In genomic region chr10:73103383-73103994, GRCm38 (mm10) we compare ENCODE assay signal across 12 mouse cellular contexts. TPM values are rescaled to one million over a fixed set of nuclear protein-coding genes. Genes with fewer than 3 reads are reported as not detected.
DNase-seq lines count a peak whose midpoint lies in the region; ATAC-seq and TF ChIP-seq lines count a peak whose summit lies in the region.
"Had no signal": no experiment of that assay in that cellular context is flagged by ENCODE, and none has a peak within 500 bp of the region (broad histone marks: within the 10 kb centered on the region; RNA-seq: fewer than 3 reads in every experiment).

No protein-coding gene starts in this region.

- intact Hi-C loops in left cerebral cortex, postnatal 14 days (cut with DNase I), result loop anchor here (5.0 kb wide), 2 partner anchors 1099 to 1359 kb away; no protein-coding TSS in a partner anchor

- no peak overlapping the region for H3K4me2 ChIP-seq in hindbrain, postnatal 0 days (ENCODE audit: low read depth, low read length)
- H3K4me2 ChIP-seq in hindbrain, embryonic 14.5 days (replicated peaks), result no peak overlapping the region
- H3K4me2 ChIP-seq: embryonic facial prominence, embryonic 13.5 days; limb, embryonic 15.5 days had no signal

- H3K4me3 ChIP-seq in hindbrain, postnatal 0 days (ENCODE audit: low read length), result no peak overlapping the region
- no peak overlapping the region for H3K4me3 ChIP-seq in hindbrain, embryonic 14.5 days (replicated peaks; ENCODE audit: low read length)
- H3K4me3 ChIP-seq in ES-Bruce4 (ENCODE audit: low read depth, low read length), result no peak overlapping the region
- H3K4me3 ChIP-seq: embryonic facial prominence, embryonic 13.5 days; limb, embryonic 15.5 days had no signal

- H3K27ac ChIP-seq in hindbrain, postnatal 0 days, result no peak overlapping the region
- H3K27ac ChIP-seq in hindbrain, embryonic 14.5 days, result no peak overlapping the region
- no peak overlapping the region for H3K27ac ChIP-seq in ES-Bruce4 (ENCODE audit: insufficient read depth, low read length)
- H3K27ac ChIP-seq: embryonic facial prominence, embryonic 13.5 days; limb, embryonic 15.5 days had no signal

- no peak for TF ChIP-seq POLR2A in ES-Bruce4 (IDR thresholded peaks at IDR 0.05; ENCODE audit: insufficient read depth, low read length)

- no peaks in the 10 kb centered on the region for H3K4me1 ChIP-seq in hindbrain, postnatal 0 days (ENCODE audit: insufficient read depth, low read length)
- 0 out of 2 replicates have a peak, but pooled peaks cover 2% of the 10 kb centered on the region for H3K4me1 ChIP-seq in hindbrain, embryonic 14.5 days (replicated peaks; ENCODE audit: control insufficient read depth, insufficient read depth, low read length)
- no peaks in the 10 kb centered on the region for H3K4me1 ChIP-seq in ES-Bruce4 (ENCODE audit: control insufficient read depth, insufficient read depth, low read length)

- no peak for TF ChIP-seq EP300 in ES-Bruce4 (IDR thresholded peaks at IDR 0.05; ENCODE audit: insufficient read depth, low read depth, low read length)

- H3K9me3 ChIP-seq in hindbrain, postnatal 0 days (ENCODE audit: low read length), result no peaks in the 10 kb centered on the region
- H3K9me3 ChIP-seq in hindbrain, embryonic 14.5 days (ENCODE audit: control insufficient read depth, low read length), result no peaks in the 10 kb centered on the region
- H3K9me3 ChIP-seq in ES-Bruce4 (replicated peaks; ENCODE audit: control insufficient read depth, insufficient read depth, low read length, poor library complexity, severe bottlenecking), result no peaks in the 10 kb centered on the region
- H3K9me3 ChIP-seq: embryonic facial prominence, embryonic 13.5 days; limb, embryonic 15.5 days had no signal

- no peaks in the 10 kb centered on the region for H3K36me3 ChIP-seq in hindbrain, postnatal 0 days (ENCODE audit: insufficient read depth, low read length)
- no peaks in the 10 kb centered on the region for H3K36me3 ChIP-seq in hindbrain, embryonic 14.5 days (replicated peaks; ENCODE audit: control insufficient read depth, insufficient read depth)
- H3K36me3 ChIP-seq in ES-Bruce4 (ENCODE audit: control insufficient read depth, insufficient read depth, low read length, poor library complexity, severe bottlenecking), result no peaks in the 10 kb centered on the region
- H3K36me3 ChIP-seq: embryonic facial prominence, embryonic 13.5 days; limb, embryonic 15.5 days had no signal

- peak; percentile 60 for TF ChIP-seq CTCF in hindbrain, postnatal 0 days (IDR thresholded peaks at IDR 0.05; ENCODE audit: low read depth)
- peak; percentile 38 for TF ChIP-seq CTCF in ES-Bruce4 (IDR thresholded peaks at IDR 0.05; ENCODE audit: low read depth, low read length)

- WGBS in hindbrain, postnatal 0 days, result 79% methylated on average over 13 of the region's 13 CpGs
- 78% methylated on average over 13 of the region's 13 CpGs for WGBS in hindbrain, embryonic 14.5 days

- no peaks in the 10 kb centered on the region for H3K27me3 ChIP-seq in hindbrain, postnatal 0 days (ENCODE audit: insufficient read depth, low read length)
- peaks cover 17% of the 10 kb centered on the region; the same call in 1 of the 2 replicates for H3K27me3 ChIP-seq in hindbrain, embryonic 14.5 days (ENCODE audit: control insufficient read depth, insufficient read depth, low read length)
- peaks cover 16% of the 10 kb centered on the region for H3K27me3 ChIP-seq in ES-Bruce4 (ENCODE audit: control insufficient read depth, insufficient read depth, low read length, poor library complexity, severe bottlenecking)

- DNase-seq in hindbrain, postnatal 0 days (ENCODE audit: low spot score), result peak; percentile 45
- no peak for DNase-seq in hindbrain, embryonic 14.5 days (ENCODE audit: low spot score)
- peak; percentile 9 for DNase-seq in 416B (ENCODE audit: low read depth)
- DNase-seq in left cerebral cortex, postnatal 14 days (ENCODE audit: low spot score in 2 of 2), result peak; percentile 71 to 81
- no peak for DNase-seq in yolk sac, embryonic 10.5 days (ENCODE audit: low spot score)
- DNase-seq in MN1 (ENCODE audit: low spot score), result no peak
- DNase-seq: kidney, adult 11 months; thymus, postnatal 36 days had no signal

- no peak overlapping the region for H3K9ac ChIP-seq in hindbrain, postnatal 0 days (replicated peaks; ENCODE audit: low read length)
- no peak overlapping the region for H3K9ac ChIP-seq in hindbrain, embryonic 14.5 days
- H3K9ac ChIP-seq in ES-Bruce4 (ENCODE audit: low read depth, poor library complexity, severe bottlenecking), result no peak overlapping the region
- H3K9ac ChIP-seq: embryonic facial prominence, embryonic 13.5 days; limb, embryonic 15.5 days had no signal

- no peak for ATAC-seq in hindbrain, postnatal 0 days
- no peak for ATAC-seq in hindbrain, embryonic 14.5 days (ENCODE audit: low FRiP score)
- ATAC-seq: midbrain, embryonic 16.5 days had no signal

RNA-seq across cellular contexts. Expression of gene Pcdh15, which starts 4.3 kb away (rescaled TPM):
- 24.2 and 31.0 TPM in 2 replicates for total RNA-seq in hindbrain, postnatal 0 days (2014; rRNA removed)
- 9.2 and 11.2 TPM in 2 replicates for polyA plus RNA-seq in hindbrain, postnatal 0 days (2015; fragmentation: Nextera tagmentation; extraction: Ambion mirVana)
- polyA plus RNA-seq in hindbrain, embryonic 14.5 days (2014; fragmentation: Nextera tagmentation; extraction: Ambion mirVana), result 10.4 and 14.9 TPM in 2 replicates
- 0.12 TPM in 1 of 2 replicates, not detected in the other for polyA plus RNA-seq in ES-Bruce4 (2011; ENCODE audit: insufficient read depth, insufficient read length, low read depth, missing spikeins)
- total RNA-seq in left cerebral cortex, postnatal 14 days (2021), result 10 to 100 TPM; 32.2 to 32.8 TPM

Comparison
In these comparisons a context has a peak if more than half of its experiments do, and no peak if none do; other contexts are left out.
1. DNase-seq: peak in hindbrain, postnatal 0 days (single experiment), 416B (single experiment) and left cerebral cortex, postnatal 14 days (2 of 2); none in hindbrain, embryonic 14.5 days (single experiment), yolk sac, embryonic 10.5 days (single experiment) and MN1 (single experiment).